Mouse (Mus musculus): ENCODE results near the gene A730061H03Rik.

A730061H03Rik gene

DNA sequence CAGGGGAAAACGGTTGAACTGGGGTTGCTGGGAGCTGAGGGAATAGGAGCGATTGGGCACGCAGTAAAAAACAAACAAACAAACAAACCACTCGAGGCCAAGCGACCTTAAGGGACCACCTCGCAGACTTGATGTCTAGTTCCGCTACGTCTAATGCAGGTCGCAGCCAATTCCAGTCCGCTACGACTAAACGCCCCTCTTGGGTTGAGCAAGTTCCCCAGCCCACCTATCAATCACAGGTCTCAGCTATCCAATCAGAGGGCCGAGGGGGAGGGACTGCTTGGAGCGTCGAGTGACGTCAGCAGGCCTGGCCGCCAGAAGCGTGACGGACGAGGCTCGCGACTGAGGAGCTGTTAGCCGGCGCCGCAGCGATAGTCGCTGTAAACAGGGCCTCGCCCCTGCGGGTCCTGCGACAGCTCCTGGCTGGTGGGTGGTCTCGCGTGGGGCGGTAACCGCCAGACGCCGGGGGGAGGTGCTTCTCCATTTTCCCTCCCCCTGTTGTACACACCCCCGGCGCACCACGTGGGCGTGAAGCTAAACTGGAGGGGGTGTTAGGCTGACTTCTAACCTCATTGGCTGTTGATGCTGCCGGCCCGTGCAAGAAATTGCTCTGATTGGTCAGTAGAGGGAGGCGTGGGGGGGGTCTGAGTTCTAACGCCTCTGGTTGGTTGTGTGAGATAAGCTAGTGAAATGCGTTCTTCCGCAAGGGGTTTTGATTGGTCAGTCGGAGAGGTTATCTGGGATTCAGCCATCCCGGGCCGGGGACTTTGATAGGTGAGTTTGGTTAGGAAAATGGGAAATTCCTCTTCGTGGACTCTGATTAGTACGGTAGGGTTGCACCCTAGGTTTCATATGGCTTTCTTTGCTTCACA lies at the start of gene A730061H03Rik:
TSS of gene A730061H03Rik (minus strand) at position 205 of the 872 bp plus-strand sequence.
- DNase-seq (ENCODE audit: low spot score in 2 of 2), result peak; percentile 98 to 99

- DNase-seq (ENCODE audit: low spot score in 2 of 2), result no peak
These were observed 48.1 kb upstream of the A730061H03Rik start for GRCm38 (mm10) chr14:55608339-55608738.

DNA sequence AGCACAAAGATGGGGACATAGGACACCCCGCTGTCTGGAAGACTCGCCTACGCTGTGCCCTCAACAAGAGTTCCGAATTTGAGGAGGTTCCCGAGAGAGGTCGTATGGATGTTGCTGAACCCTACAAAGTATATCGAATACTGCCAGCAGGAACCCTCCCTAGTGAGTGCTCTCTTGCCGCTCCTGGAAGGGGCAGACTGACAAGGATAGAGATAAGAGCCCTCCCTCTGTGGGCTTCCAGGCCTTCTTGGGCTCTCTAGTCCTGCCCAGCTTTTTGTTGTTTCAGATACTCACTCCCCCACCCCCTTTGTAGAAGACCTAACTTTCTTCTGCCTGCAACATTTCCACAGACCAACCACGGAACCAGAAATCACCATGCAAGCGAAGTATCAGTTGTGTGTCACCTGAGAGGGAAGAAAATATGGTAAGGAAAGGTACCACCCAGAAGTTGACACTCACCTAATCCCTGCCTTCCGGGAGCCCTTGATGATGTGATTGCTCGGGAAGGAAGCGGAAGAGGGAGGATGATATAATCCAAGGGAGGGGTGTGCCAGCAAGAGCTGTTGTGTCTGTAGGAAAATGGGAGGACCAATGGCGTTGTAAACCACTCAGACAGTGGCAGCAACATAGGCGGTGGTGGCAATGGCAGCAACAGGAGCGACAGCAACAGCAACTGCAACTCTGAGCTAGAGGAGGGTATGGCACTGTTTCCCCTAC lies 45.7 kb upstream of the A730061H03Rik start:
- no peak for DNase-seq (ENCODE audit: low spot score in 2 of 2)

GRCm38 (mm10) chr14:55604823-55605222 lies 44.6 kb upstream of the A730061H03Rik start:
- no peak for DNase-seq (ENCODE audit: low spot score in 2 of 2)

GRCm38 (mm10) chr14:55603633-55604576 lies 43.7 kb upstream of the A730061H03Rik start:
- DNase-seq (ENCODE audit: low spot score in 2 of 2), result peak; percentile 81 to 86

- no peak for DNase-seq (ENCODE audit: low spot score in 2 of 2)
These were observed 43.0 kb upstream of the A730061H03Rik start, which contains the start of gene Irf9 for GRCm38 (mm10) chr14:55603271-55603632. Gene Irf9 (plus strand): TSS chr14:55603571.

- no peak for DNase-seq (ENCODE audit: low spot score in 2 of 2)
These were observed 38.5 kb upstream of the A730061H03Rik start for GRCm38 (mm10) chr14:55598521-55599390.

- no peak for DNase-seq (ENCODE audit: low spot score in 2 of 2)
These were observed 36.0 kb upstream of the A730061H03Rik start for GRCm38 (mm10) chr14:55596036-55596690.

DNA sequence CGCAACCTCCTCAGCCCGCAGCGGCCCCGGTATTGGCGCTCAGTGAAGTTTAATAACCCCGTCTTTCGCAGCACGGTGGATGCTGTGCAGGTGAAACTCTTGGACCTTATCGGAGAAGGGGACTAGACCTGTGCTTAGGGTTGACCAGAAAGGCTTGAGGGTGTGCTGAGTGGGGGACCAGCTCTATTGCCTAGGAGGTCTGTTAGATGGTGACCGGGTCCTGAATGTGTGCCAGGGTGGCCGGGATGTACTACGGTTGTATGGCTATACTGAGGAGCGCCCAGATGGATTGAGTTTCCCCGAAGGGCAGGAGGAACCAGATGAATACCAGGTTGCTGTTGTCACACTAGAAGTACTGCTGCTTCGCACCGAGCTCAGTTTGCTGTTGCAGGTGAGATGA lies 32.0 kb upstream of the A730061H03Rik start:
- no peak for DNase-seq (ENCODE audit: low spot score in 2 of 2)

DNA sequence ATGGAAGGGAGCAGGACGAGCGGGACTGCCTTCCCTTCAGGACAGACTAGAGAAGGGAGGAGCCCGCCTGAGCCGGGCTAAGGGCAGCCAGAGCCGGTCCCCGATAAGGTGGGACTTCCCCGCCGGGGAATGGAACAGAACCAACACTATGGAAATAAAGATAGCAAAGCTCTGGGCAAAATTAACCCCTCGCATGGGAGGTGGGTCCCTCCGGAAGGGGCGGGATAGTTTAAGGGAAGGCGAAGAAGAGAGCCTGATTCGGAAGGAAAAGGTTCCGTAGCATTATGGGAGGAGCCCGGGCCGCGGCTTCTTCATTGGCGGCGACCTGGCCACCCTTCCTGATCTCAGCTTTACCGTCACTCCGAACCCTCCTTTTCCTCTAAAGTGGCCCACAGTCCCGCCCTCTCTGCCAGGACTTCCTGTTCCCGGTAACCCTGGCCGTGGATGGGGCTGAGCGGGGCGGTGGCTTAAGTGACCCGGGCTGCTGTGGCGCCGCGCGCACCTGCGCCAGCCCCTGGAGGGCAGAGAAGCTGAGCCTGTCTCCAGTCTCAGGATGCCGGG lies 31.2 kb upstream of the A730061H03Rik start, which contains the start of gene Rnf31:
TSS of gene Rnf31 (plus strand) at position 378 of the 561 bp plus-strand sequence.
- peak; percentile 94 to 97 for DNase-seq (ENCODE audit: low spot score in 2 of 2)

- peak; percentile 86 to 93 for DNase-seq (ENCODE audit: low spot score in 2 of 2)
These were observed 30.6 kb upstream of the A730061H03Rik start, which contains the start of gene Psme2 for GRCm38 (mm10) chr14:55590748-55591330. Gene Psme2 (minus strand): TSS chr14:55591113.

DNA sequence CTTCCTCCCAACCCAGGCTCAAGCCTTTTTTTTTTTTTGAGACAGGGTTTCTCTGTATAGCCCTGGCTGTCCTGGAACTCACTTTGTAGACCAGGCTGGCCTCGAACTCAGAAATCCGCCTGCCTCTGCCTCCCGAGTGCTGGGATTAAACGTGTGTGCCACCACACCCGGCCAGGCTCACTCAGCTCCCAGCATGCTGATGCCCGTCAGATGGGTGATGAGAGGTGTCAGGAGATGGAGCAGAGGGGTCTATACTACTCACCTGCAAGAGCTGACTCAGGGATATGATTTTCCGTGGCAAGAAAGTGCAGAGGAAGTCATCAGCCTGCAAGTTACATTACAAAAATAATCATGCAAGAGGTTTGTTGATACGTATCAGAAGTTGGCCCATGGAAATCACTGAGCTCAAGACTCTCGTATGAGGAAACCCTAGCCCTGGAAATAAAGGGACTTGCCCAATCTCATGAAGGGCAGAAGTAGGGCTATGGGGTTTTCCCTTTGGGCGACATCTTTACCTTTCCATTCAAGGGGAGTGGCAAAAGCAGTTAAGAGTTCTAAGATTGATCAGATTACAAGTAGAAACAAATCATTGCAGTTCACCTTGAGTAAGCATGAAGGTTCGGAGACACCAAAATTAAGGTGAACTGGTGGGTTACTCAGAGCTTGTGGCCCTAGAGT lies 29.7 kb upstream of the A730061H03Rik start:
- DNase-seq (ENCODE audit: low spot score in 2 of 2), result no peak

DNA sequence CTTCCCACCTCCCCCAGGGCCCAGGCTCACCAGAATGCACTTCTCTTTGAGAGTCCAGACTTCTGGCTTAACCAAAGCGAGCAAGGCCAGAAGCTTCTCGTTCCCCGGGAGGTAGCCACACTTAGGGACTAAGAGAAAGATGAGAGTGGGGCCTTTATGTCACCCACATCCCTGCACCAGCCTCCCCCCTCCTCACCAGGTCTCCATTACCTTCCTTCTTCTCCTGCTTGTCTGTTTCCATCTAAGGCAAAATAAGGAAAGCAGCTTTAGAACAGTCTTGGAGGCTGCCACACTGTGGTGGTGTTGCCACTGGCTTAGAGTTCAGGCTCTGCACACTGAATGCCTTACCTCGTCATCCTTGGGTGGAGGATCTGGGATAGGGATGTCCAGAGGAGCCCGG lies 29.1 kb upstream of the A730061H03Rik start:
- no peak for DNase-seq (ENCODE audit: low spot score in 2 of 2)

- no peak for DNase-seq (ENCODE audit: low spot score in 2 of 2)
These were observed 25.9 kb upstream of the A730061H03Rik start for GRCm38 (mm10) chr14:55586149-55586548.

- DNase-seq (ENCODE audit: low spot score in 2 of 2), result no peak
These were observed 25.4 kb upstream of the A730061H03Rik start for GRCm38 (mm10) chr14:55585566-55585960.

GRCm38 (mm10) chr14:55584702-55585565 lies 24.7 kb upstream of the A730061H03Rik start, which contains the start of gene Emc9:
Gene Emc9 (minus strand): TSS chr14:55585302.
- DNase-seq (ENCODE audit: low spot score in 2 of 2), result peak; percentile 36 to 38

GRCm38 (mm10) chr14:55584303-55584701 lies 24.1 kb upstream of the A730061H03Rik start:
- DNase-seq (ENCODE audit: low spot score in 2 of 2), result no peak
